Mouse (Mus musculus) limb, embryonic 11.5 days (tissue): ENCODE measurements around the gene Rnf11. TPM values are rescaled to one million over a fixed set of nuclear protein-coding genes. Genes with fewer than 3 reads are reported as not detected.

Experiments used
- ATAC-seq: fragments of 200-750 bp; cut with Nextera tagmentation; 2 replicates; pipeline ENCODE4 v1.8.0; 2017; ENCODE audit warnings: low read depth; ENCODE audit not compliant: insufficient number of reproducible peaks, low FRiP score, low TSS enrichment
- DNase-seq: peaks from one replicate; pipeline ENCODE4 v3.0.0-alpha.2; 2015; ENCODE audit warnings: low spot score
- H3K27ac ChIP-seq: fragments of 300-500 bp; sonication (generic); replicated peaks from 2 replicates; pipeline ENCODE4 v1.5.1; 2014; ENCODE audit warnings: low read depth, mild to moderate bottlenecking, low read length
- H3K27me3 ChIP-seq: fragments of 300-500 bp; sonication (generic); 2 replicates; pipeline ENCODE4 v1.6.1; 2014; ENCODE audit warnings: mild to moderate bottlenecking, low read length, mixed read lengths; ENCODE audit not compliant: control insufficient read depth, insufficient read depth
- H3K36me3 ChIP-seq: fragments of 300-500 bp; sonication (generic); 2 replicates; pipeline ENCODE4 v1.6.1; 2014; ENCODE audit warnings: mild to moderate bottlenecking, low read length, moderate library complexity, mixed read lengths; ENCODE audit not compliant: control insufficient read depth, insufficient read depth
- H3K4me1 ChIP-seq: fragments of 300-500 bp; sonication (generic); 2 replicates; pipeline ENCODE4 v1.6.1; 2014; ENCODE audit warnings: low read length, mixed read lengths; ENCODE audit not compliant: control insufficient read depth, insufficient read depth
- H3K4me2 ChIP-seq: fragments of 300-500 bp; sonication (generic); 2 replicates; pipeline ENCODE4 v1.6.1; 2014; ENCODE audit warnings: low read depth, mild to moderate bottlenecking, moderate library complexity; ENCODE audit not compliant: severe bottlenecking
- H3K4me3 ChIP-seq: fragments of 300-500 bp; sonication (generic); 2 replicates; pipeline ENCODE4 v1.5.1; 2014; ENCODE audit warnings: low read depth, low read length
- H3K9ac ChIP-seq: fragments of 300-500 bp; sonication (generic); 2 replicates; pipeline ENCODE4 v1.6.1; 2014; ENCODE audit warnings: mild to moderate bottlenecking, low read length
- H3K9me3 ChIP-seq: fragments of 300-500 bp; sonication (generic); 2 replicates; pipeline ENCODE4 v1.6.1; 2016; ENCODE audit warnings: low read length; ENCODE audit not compliant: control insufficient read depth
- WGBS: fragments of 180-500 bp; shearing (Covaris S2); extraction: QIAGEN DNeasy Blood & Tissue Kit; methylation state at CpG from one replicate; pipeline ENCODE4 v1.1.7; 2014; 5-methylcytosine and 5-hydroxymethylcytosine counted together
- polyA plus RNA-seq: library from polyadenylated mRNA; unstranded; fragments of >200 nt; fragmentation: Nextera tagmentation; extraction: Ambion mirVana; gene quantifications from 2 replicates; pipeline ENCODE4 v1.2.1, GENCODE M21; 2014

The Rnf11 gene
- polyA plus RNA-seq, 1 experiment from 2014 or later = 36.9 TPM

GRCm38 (mm10) chr4:109441000-109441399 is 43.5 kb downstream of the Rnf11 start:
- ATAC-seq (no peak), DNase-seq (no peak)
- Histone ChIP-seq H3K4me3 (no peak overlapping the region), H3K27me3 (no peaks in the 10 kb centered on the region), H3K9me3 (no peaks in the 10 kb centered on the region), H3K4me1 (no peaks in the 10 kb centered on the region), H3K36me3 (no peaks in the 10 kb centered on the region), H3K4me2 (no peak overlapping the region), H3K9ac (no peak overlapping the region), H3K27ac (no peak overlapping the region)
- 94% methylated on average over 3 of the region's 3 CpGs for WGBS

DNA sequence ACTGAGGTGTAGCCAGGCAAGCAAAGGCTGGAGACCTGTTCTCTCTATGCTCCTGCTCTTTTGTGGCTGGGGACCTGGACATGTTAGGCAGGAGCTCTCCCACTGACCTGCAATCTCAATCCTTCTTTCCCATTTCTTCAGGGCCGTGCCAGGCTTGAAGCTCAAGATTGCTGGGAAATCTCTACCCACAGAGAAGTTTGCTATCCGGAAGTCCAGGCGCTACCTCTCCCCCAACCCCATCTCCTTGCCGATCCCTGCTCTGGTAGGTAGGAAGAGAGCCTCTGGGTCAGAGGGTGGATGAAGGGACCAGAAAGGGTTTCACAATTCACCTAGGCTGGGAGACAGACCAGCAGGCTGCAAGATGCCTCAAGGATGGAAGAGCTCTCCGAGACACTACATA is 44.1 kb downstream of the Rnf11 start:
- ATAC-seq (no peak), DNase-seq (no peak)
- no peak overlapping the region for H3K9ac ChIP-seq
- no peak overlapping the region for H3K4me2 ChIP-seq
- no peaks in the 10 kb centered on the region for H3K36me3 ChIP-seq
- H3K9me3 ChIP-seq = no peaks in the 10 kb centered on the region
- no peaks in the 10 kb centered on the region for H3K27me3 ChIP-seq
- no peak overlapping the region for H3K27ac ChIP-seq
- WGBS = 96% methylated on average over 5 of the region's 5 CpGs
- no peaks in the 10 kb centered on the region for H3K4me1 ChIP-seq
- H3K4me3 ChIP-seq = no peak overlapping the region

GRCm38 (mm10) chr4:109439825-109440248 is 44.7 kb downstream of the Rnf11 start:
- no peak for DNase-seq
- H3K27ac ChIP-seq = no peak overlapping the region
- no peak for ATAC-seq

GRCm38 (mm10) chr4:109439101-109439500 is 45.4 kb downstream of the Rnf11 start:
- ATAC-seq (no peak), DNase-seq (no peak)
- WGBS = 79% methylated on average over 8 of the region's 8 CpGs
- H3K9me3 ChIP-seq = no peaks in the 10 kb centered on the region
- no peak overlapping the region for H3K4me2 ChIP-seq
- H3K4me1 ChIP-seq = no peaks in the 10 kb centered on the region
- 0 out of 2 replicates have a peak overlapping the region, but pooled peaks have one; percentile 3 for H3K27ac ChIP-seq
- no peak overlapping the region for H3K9ac ChIP-seq
- no peaks in the 10 kb centered on the region for H3K27me3 ChIP-seq
- no peaks in the 10 kb centered on the region for H3K36me3 ChIP-seq
- H3K4me3 ChIP-seq = no peak overlapping the region

More at GRCm38 (mm10) chr4:109439825-109440248, 44.7 kb downstream of the Rnf11 start:
- H3K4me3 ChIP-seq = no peak overlapping the region
- no peak overlapping the region for H3K4me2 ChIP-seq
- H3K9ac ChIP-seq = no peak overlapping the region
- 73% methylated on average over 3 of the region's 3 CpGs for WGBS
- no peaks in the 10 kb centered on the region for H3K9me3 ChIP-seq
- H3K36me3 ChIP-seq = no peaks in the 10 kb centered on the region
- no peaks in the 10 kb centered on the region for H3K27me3 ChIP-seq
- H3K4me1 ChIP-seq = no peaks in the 10 kb centered on the region

- DNase-seq = peak; percentile 79
- WGBS = 53% methylated on average over 9 of the region's 9 CpGs
- no peak overlapping the region for H3K4me3 ChIP-seq
- no peak overlapping the region for H3K4me2 ChIP-seq
- H3K9me3 ChIP-seq = no peaks in the 10 kb centered on the region
- H3K4me1 ChIP-seq = no peaks in the 10 kb centered on the region
- H3K9ac ChIP-seq = no peak overlapping the region
- no peaks in the 10 kb centered on the region for H3K36me3 ChIP-seq
- H3K27me3 ChIP-seq = no peaks in the 10 kb centered on the region
- no peak overlapping the region for H3K27ac ChIP-seq
- ATAC-seq = no peak
These were observed 46.3 kb downstream of the Rnf11 start for GRCm38 (mm10) chr4:109437913-109438878.

- H3K9me3 ChIP-seq = no peaks in the 10 kb centered on the region
- DNase-seq = no peak
These were observed 50.3 kb downstream of the Rnf11 start for GRCm38 (mm10) chr4:109434256-109434655.

DNA sequence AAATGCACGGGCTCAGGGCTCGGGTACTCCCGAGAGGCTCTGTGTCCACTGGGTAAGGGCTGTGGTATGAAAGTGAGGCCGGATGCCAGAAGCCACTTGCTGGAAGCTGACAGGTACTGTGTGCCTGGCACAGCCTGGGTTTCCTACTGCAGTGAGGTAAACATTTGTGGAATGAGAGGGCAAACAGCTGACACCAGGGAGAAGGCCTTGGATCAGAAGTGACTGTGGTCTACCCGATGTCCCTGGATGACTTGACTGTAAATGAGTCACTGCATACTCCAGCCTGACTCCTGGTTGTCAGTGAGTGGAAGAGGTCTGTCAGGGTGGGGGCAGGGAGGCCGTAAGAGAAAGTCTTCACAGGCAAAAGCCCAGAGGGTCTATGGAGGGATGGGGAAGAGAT is 50.9 kb downstream of the Rnf11 start:
- H3K36me3 ChIP-seq = no peaks in the 10 kb centered on the region
- H3K27ac ChIP-seq = 0 out of 2 replicates have a peak overlapping the region, but pooled peaks have one; percentile 47
- H3K4me2 ChIP-seq = no peak overlapping the region
- DNase-seq = no peak
- H3K9ac ChIP-seq = no peak overlapping the region
- no peaks in the 10 kb centered on the region for H3K27me3 ChIP-seq
- no peak for ATAC-seq
- H3K9me3 ChIP-seq = no peaks in the 10 kb centered on the region
- peaks cover 12% of the 10 kb centered on the region for H3K4me1 ChIP-seq
- H3K4me3 ChIP-seq = no peak overlapping the region
- 72% methylated on average over 6 of the region's 6 CpGs for WGBS

More at GRCm38 (mm10) chr4:109434256-109434655, 50.3 kb downstream of the Rnf11 start:
- Histone ChIP-seq H3K4me3 (no peak overlapping the region), H3K9ac (no peak overlapping the region), H3K36me3 (no peaks in the 10 kb centered on the region), H3K27me3 (no peaks in the 10 kb centered on the region), H3K4me1 (peaks cover 12% of the 10 kb centered on the region), H3K27ac (no peak overlapping the region), H3K4me2 (no peak overlapping the region)
- 96% methylated on average over 1 of the region's 1 CpGs for WGBS
- ATAC-seq = no peak

DNA sequence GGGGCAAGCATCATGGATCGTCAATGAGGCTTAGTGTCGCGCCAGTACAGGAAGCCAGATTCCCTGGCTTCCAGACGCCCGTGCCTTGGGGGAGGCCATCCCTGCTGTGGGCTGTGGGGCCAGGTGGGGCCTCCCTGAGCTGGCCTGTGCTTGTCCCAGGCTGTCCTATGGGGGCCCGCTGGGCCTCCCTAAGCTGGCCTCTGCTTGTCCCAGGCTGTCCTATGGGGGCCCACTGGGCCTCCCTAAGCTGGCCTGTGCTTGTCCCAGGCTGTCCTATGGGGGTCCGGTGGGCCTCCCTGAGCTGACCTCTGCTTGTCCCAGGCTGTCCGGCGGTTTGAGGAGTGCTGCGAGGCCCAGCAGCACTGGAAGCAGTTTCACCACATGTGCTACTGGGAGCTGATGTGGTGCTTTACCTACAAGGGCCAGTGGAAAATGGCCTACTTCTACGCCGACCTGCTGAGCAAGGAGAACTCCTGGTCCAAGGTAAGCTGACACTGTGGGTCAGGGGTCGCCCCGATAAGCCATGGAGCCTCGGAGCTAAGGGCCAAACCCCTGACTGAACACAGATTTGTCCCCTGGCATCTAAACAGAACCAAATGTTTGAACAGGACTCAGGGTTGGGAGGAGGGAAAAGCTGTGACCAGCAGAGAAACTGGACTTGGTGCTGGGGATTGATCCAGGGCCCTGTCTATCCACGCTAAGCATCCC is 51.7 kb downstream of the Rnf11 start:
- Histone ChIP-seq H3K9me3 (no peaks in the 10 kb centered on the region), H3K27me3 (no peaks in the 10 kb centered on the region), H3K9ac (peak overlapping the region; percentile 43; the same call in 1 of the 2 replicates), H3K4me2 (no peak overlapping the region), H3K4me3 (no peak overlapping the region), H3K27ac (no peak overlapping the region; the same call in 1 of the 2 replicates), H3K4me1 (peaks cover 12% of the 10 kb centered on the region), H3K36me3 (no peaks in the 10 kb centered on the region)
- DNase-seq = no peak
- 0 out of 2 replicates have a peak, but pooled peaks have one; percentile 33 for ATAC-seq
- WGBS = 46% methylated on average over 16 of the region's 16 CpGs
